Mouse (Mus musculus): ENCODE data around the gene Tmem140. TPM values are rescaled to one million over a fixed set of nuclear protein-coding genes. Genes with fewer than 3 reads are reported as not detected.

Gene Tmem140
- polyA plus RNA-seq, 1 experiment: 1.5 TPM

- Histone ChIP-seq H3K79me3 (ENCODE audit: low read depth) (no peaks in the 10 kb centered on the region), H3K36me3 (ENCODE audit: control insufficient read depth, insufficient read depth) (no peaks in the 10 kb centered on the region), H3ac (ENCODE audit: control insufficient read depth, insufficient read length, low read depth) (no peak overlapping the region), H3K79me2 (ENCODE audit: control insufficient read depth, insufficient read depth) (peaks cover 4% of the 10 kb centered on the region), H3K27me3 (ENCODE audit: control insufficient read depth, insufficient read depth, insufficient read length) (no peaks in the 10 kb centered on the region), H3K4me3 (ENCODE audit: insufficient read depth, poor library complexity, severe bottlenecking) (no peak overlapping the region)
- TF ChIP-seq MAX (IDR thresholded peaks at IDR 0.05): no peak
- no peak for TF ChIP-seq FOSL1 (IDR thresholded peaks at IDR 0.05; ENCODE audit: insufficient read depth, low read length, poor library complexity, severe bottlenecking)
- no peak for TF ChIP-seq MYOG (IDR thresholded peaks at IDR 0.05; ENCODE audit: control insufficient read depth, extremely low read depth, insufficient read length)
- no peak for TF ChIP-seq CTCF (IDR thresholded peaks at IDR 0.05; ENCODE audit: control insufficient read depth, insufficient read depth, insufficient read length)
- TF ChIP-seq MYOD1 (IDR thresholded peaks at IDR 0.05; ENCODE audit: control insufficient read depth, insufficient read length, low read depth): no peak
- no peak for TF ChIP-seq CEBPB (IDR thresholded peaks at IDR 0.05; ENCODE audit: low read depth)
These were observed 51.5 kb downstream of the Tmem140 start for GRCm38 (mm10) chr6:34914462-34914861.

- Histone ChIP-seq H3K4me3 (ENCODE audit: insufficient read depth, poor library complexity, severe bottlenecking) (no peak overlapping the region), H3K79me3 (ENCODE audit: low read depth) (no peaks in the 10 kb centered on the region), H3K27me3 (ENCODE audit: control insufficient read depth, insufficient read depth, insufficient read length) (no peaks in the 10 kb centered on the region), H3K36me3 (ENCODE audit: control insufficient read depth, insufficient read depth) (no peaks in the 10 kb centered on the region), H3ac (ENCODE audit: control insufficient read depth, insufficient read length, low read depth) (no peak overlapping the region), H3K79me2 (ENCODE audit: control insufficient read depth, insufficient read depth) (no peaks in the 10 kb centered on the region)
- no peak for TF ChIP-seq FOSL1 (IDR thresholded peaks at IDR 0.05; ENCODE audit: insufficient read depth, low read length, poor library complexity, severe bottlenecking)
- TF ChIP-seq MAX (IDR thresholded peaks at IDR 0.05): no peak
- TF ChIP-seq MYOD1 (IDR thresholded peaks at IDR 0.05; ENCODE audit: control insufficient read depth, insufficient read length, low read depth): no peak
- no peak for TF ChIP-seq CTCF (IDR thresholded peaks at IDR 0.05; ENCODE audit: control insufficient read depth, insufficient read depth, insufficient read length)
- no peak for TF ChIP-seq CEBPB (IDR thresholded peaks at IDR 0.05; ENCODE audit: low read depth)
- no peak for TF ChIP-seq MYOG (IDR thresholded peaks at IDR 0.05; ENCODE audit: control insufficient read depth, extremely low read depth, insufficient read length)
- TF ChIP-seq USF1 (IDR thresholded peaks at IDR 0.05; ENCODE audit: low read depth): no peak
These were observed 56.2 kb downstream of the Tmem140 start for GRCm38 (mm10) chr6:34919146-34919545.

- no peaks in the 10 kb centered on the region for H3K79me2 ChIP-seq (ENCODE audit: control insufficient read depth, insufficient read depth)
- TF ChIP-seq FOSL1 (IDR thresholded peaks at IDR 0.05; ENCODE audit: insufficient read depth, low read length, poor library complexity, severe bottlenecking) (no peak), CTCF (IDR thresholded peaks at IDR 0.05; ENCODE audit: control insufficient read depth, insufficient read depth, insufficient read length) (no peak), CEBPB (IDR thresholded peaks at IDR 0.05; ENCODE audit: low read depth) (no peak), MAX (IDR thresholded peaks at IDR 0.05) (no peak), MYOD1 (IDR thresholded peaks at IDR 0.05; ENCODE audit: control insufficient read depth, insufficient read length, low read depth) (no peak), USF1 (IDR thresholded peaks at IDR 0.05; ENCODE audit: low read depth) (no peak), MYOG (IDR thresholded peaks at IDR 0.05; ENCODE audit: control insufficient read depth, extremely low read depth, insufficient read length) (no peak)
- H3K79me3 ChIP-seq (ENCODE audit: low read depth): no peaks in the 10 kb centered on the region
- H3K36me3 ChIP-seq (ENCODE audit: control insufficient read depth, insufficient read depth): no peaks in the 10 kb centered on the region
- H3K4me3 ChIP-seq (ENCODE audit: insufficient read depth, poor library complexity, severe bottlenecking): no peak within 1 kb of the TSS
- no peak within 1 kb of the TSS for H3ac ChIP-seq (ENCODE audit: control insufficient read depth, insufficient read length, low read depth)
- no peaks in the 10 kb centered on the region for H3K27me3 ChIP-seq (ENCODE audit: control insufficient read depth, insufficient read depth, insufficient read length)
These were observed 57.0 kb downstream of the Tmem140 start, which contains the start of gene Stra8 for GRCm38 (mm10) chr6:34919956-34920355. TSS of gene Stra8 (plus strand) at chr6:34920163.

GRCm38 (mm10) chr6:34920631-34921030, 57.7 kb downstream of the Tmem140 start:
- H3K36me3 ChIP-seq (ENCODE audit: control insufficient read depth, insufficient read depth): no peaks in the 10 kb centered on the region
- H3K79me2 ChIP-seq (ENCODE audit: control insufficient read depth, insufficient read depth): no peaks in the 10 kb centered on the region
- H3K4me3 ChIP-seq (ENCODE audit: insufficient read depth, poor library complexity, severe bottlenecking): no peak overlapping the region
- no peak for TF ChIP-seq MAX (IDR thresholded peaks at IDR 0.05)
- TF ChIP-seq USF1 (IDR thresholded peaks at IDR 0.05; ENCODE audit: low read depth): no peak
- no peak for TF ChIP-seq FOSL1 (IDR thresholded peaks at IDR 0.05; ENCODE audit: insufficient read depth, low read length, poor library complexity, severe bottlenecking)
- no peak for TF ChIP-seq CEBPB (IDR thresholded peaks at IDR 0.05; ENCODE audit: low read depth)
- TF ChIP-seq MYOG (IDR thresholded peaks at IDR 0.05; ENCODE audit: control insufficient read depth, extremely low read depth, insufficient read length): no peak
- no peak for TF ChIP-seq CTCF (IDR thresholded peaks at IDR 0.05; ENCODE audit: control insufficient read depth, insufficient read depth, insufficient read length)
- no peak for TF ChIP-seq MYOD1 (IDR thresholded peaks at IDR 0.05; ENCODE audit: control insufficient read depth, insufficient read length, low read depth)
- no peaks in the 10 kb centered on the region for H3K27me3 ChIP-seq (ENCODE audit: control insufficient read depth, insufficient read depth, insufficient read length)
- no peaks in the 10 kb centered on the region for H3K79me3 ChIP-seq (ENCODE audit: low read depth)
- H3ac ChIP-seq (ENCODE audit: control insufficient read depth, insufficient read length, low read depth): no peak overlapping the region

- H3K4me3 ChIP-seq (ENCODE audit: insufficient read depth, poor library complexity, severe bottlenecking): no peak overlapping the region
- no peaks in the 10 kb centered on the region for H3K36me3 ChIP-seq (ENCODE audit: control insufficient read depth, insufficient read depth)
- no peaks in the 10 kb centered on the region for H3K79me3 ChIP-seq (ENCODE audit: low read depth)
- no peaks in the 10 kb centered on the region for H3K27me3 ChIP-seq (ENCODE audit: control insufficient read depth, insufficient read depth, insufficient read length)
- TF ChIP-seq CTCF (IDR thresholded peaks at IDR 0.05; ENCODE audit: control insufficient read depth, insufficient read depth, insufficient read length) (peak; percentile 54), CEBPB (IDR thresholded peaks at IDR 0.05; ENCODE audit: low read depth) (no peak)
- no peaks in the 10 kb centered on the region for H3K79me2 ChIP-seq (ENCODE audit: control insufficient read depth, insufficient read depth)
- H3ac ChIP-seq (ENCODE audit: control insufficient read depth, insufficient read length, low read depth): no peak overlapping the region
These were observed 59.0 kb downstream of the Tmem140 start for GRCm38 (mm10) chr6:34921941-34922340.

Other genes with a start within 250 kb of the Tmem140 start
- gene Agbl3, start 82.7 kb upstream of the Tmem140 start, polyA plus RNA-seq (2012; fragmentation: generic; extraction: Trizol): 2.4 TPM
- gene Cyren, start 14.9 kb downstream of the Tmem140 start, polyA plus RNA-seq (2012; fragmentation: generic; extraction: Trizol): 7.9 TPM
- gene Wdr91, start 47.7 kb downstream of the Tmem140 start, polyA plus RNA-seq (2012; fragmentation: generic; extraction: Trizol): 12.8 TPM
- not detected for gene Stra8, start 57.0 kb downstream of the Tmem140 start, polyA plus RNA-seq (2012; fragmentation: generic; extraction: Trizol)
- gene Slc23a4, start 125.3 kb downstream of the Tmem140 start, polyA plus RNA-seq (2012; fragmentation: generic; extraction: Trizol): 0.05 TPM

Measured in C2C12 (cell line).